Mouse (Mus musculus): ENCODE results near the gene Pid1. TPM values are rescaled to one million over a fixed set of nuclear protein-coding genes. Genes with fewer than 3 reads are reported as not detected.

Gene Pid1
- polyA plus RNA-seq, 2 experiments: 21.1 to 42.9 TPM

DNA sequence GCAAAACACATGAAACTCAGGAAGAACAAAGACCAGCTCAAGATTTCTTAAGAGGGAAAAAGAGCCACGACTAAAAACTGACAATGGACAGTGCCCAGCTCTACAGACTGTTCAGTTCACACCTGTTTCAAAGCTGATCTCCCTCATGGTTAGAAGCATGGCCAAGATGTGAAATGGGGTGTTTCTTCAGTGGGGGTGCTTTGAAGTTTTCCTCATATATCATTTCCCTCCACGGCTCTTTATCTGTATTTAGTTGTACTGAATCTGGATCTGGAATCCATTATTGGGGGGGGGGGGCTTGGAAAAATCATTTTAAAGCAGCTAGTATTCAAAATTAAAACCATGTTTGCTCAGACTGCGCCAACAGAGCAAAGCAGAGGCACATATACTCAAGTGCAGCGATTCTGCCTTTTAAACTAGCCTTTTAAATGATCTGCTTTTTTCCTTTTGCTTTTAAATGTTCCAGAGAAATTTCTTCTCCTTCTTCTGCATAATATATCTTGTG, 351.1 kb downstream of the Pid1 start:
- DNase-seq (ENCODE audit: low spot score): peak; percentile 77
- H3K36me3 ChIP-seq (ENCODE audit: control insufficient read depth, insufficient read depth, low read length): no peaks in the 10 kb centered on the region
- H3K9ac ChIP-seq (ENCODE audit: low read depth, low read length, severe bottlenecking): no peak overlapping the region
- no peak for TF ChIP-seq POLR2A (IDR thresholded peaks at IDR 0.05; ENCODE audit: borderline replicate concordance, extremely low read depth, insufficient read depth, insufficient read length)
- ATAC-seq (ENCODE audit: low FRiP score, low read depth): peak; percentile 68
- H3K9me3 ChIP-seq (ENCODE audit: control insufficient read depth, low read length): no peaks in the 10 kb centered on the region
- WGBS: 26% methylated on average over 4 of the region's 4 CpGs
- no peak overlapping the region for H3K4me2 ChIP-seq (replicated peaks; ENCODE audit: low read depth, low read length, severe bottlenecking)
- no peaks in the 10 kb centered on the region for H3K4me1 ChIP-seq (ENCODE audit: control insufficient read depth, insufficient read depth, low read length)
- H3K27ac ChIP-seq (replicated peaks; ENCODE audit: low read depth, low read length): no peak overlapping the region
- H3K27me3 ChIP-seq (ENCODE audit: control insufficient read depth, insufficient read depth, low read length): no peaks in the 10 kb centered on the region
- no peak overlapping the region for H3K4me3 ChIP-seq (replicated peaks; ENCODE audit: low read length)

GRCm38 (mm10) chr1:84002630-84003029, 361.4 kb downstream of the Pid1 start:
- TF ChIP-seq POLR2A (IDR thresholded peaks at IDR 0.05; ENCODE audit: borderline replicate concordance, extremely low read depth, insufficient read depth, insufficient read length): no peak
- ATAC-seq (ENCODE audit: low FRiP score, low read depth): no peak
- Histone ChIP-seq H3K9ac (ENCODE audit: low read depth, low read length, severe bottlenecking) (no peak overlapping the region), H3K27me3 (ENCODE audit: control insufficient read depth, insufficient read depth, low read length) (no peaks in the 10 kb centered on the region), H3K36me3 (ENCODE audit: control insufficient read depth, insufficient read depth, low read length) (no peaks in the 10 kb centered on the region), H3K4me2 (replicated peaks; ENCODE audit: low read depth, low read length, severe bottlenecking) (no peak overlapping the region), H3K27ac (replicated peaks; ENCODE audit: low read depth, low read length) (no peak overlapping the region), H3K4me1 (ENCODE audit: control insufficient read depth, insufficient read depth, low read length) (no peaks in the 10 kb centered on the region), H3K4me3 (replicated peaks; ENCODE audit: low read length) (no peak overlapping the region), H3K9me3 (ENCODE audit: control insufficient read depth, low read length) (no peaks in the 10 kb centered on the region)
- DNase-seq (ENCODE audit: low spot score): no peak
- WGBS: 75% methylated on average over 4 of the region's 4 CpGs

Small RNAs within 50 kb of the gene (microRNA-seq; reads per million reads assigned to microRNA genes)
- gene Mir6353: not detected

Measured in limb, embryonic 14.5 days (tissue).